Mouse (Mus musculus) intestine, postnatal 0 days (tissue): ENCODE results near the gene Inppl1. TPM values are rescaled to one million over a fixed set of nuclear protein-coding genes. Genes with fewer than 3 reads are reported as not detected.

Experiments used
- ATAC-seq: fragments of 200-750 bp; cut with Nextera tagmentation; 2 replicates; pipeline ENCODE4 v1.8.0; 2017; ENCODE audit warnings: mild to moderate bottlenecking, moderate TSS enrichment, moderate library complexity
- H3K27ac ChIP-seq: fragments of 300-500 bp; sonication (generic); 2 replicates; pipeline ENCODE4 v1.5.1; 2014; ENCODE audit warnings: mild to moderate bottlenecking, low read depth, low read length, moderate library complexity
- H3K27me3 ChIP-seq: fragments of 300-500 bp; sonication (generic); replicated peaks from 2 replicates; pipeline ENCODE4 v1.6.1; 2014; ENCODE audit warnings: low read length, mixed read lengths; ENCODE audit not compliant: control insufficient read depth, insufficient read depth
- H3K36me3 ChIP-seq: fragments of 300-500 bp; sonication (generic); 2 replicates; pipeline ENCODE4 v1.6.1; 2014; ENCODE audit warnings: mild to moderate bottlenecking, moderate library complexity; ENCODE audit not compliant: control insufficient read depth, insufficient read depth
- H3K4me1 ChIP-seq: fragments of 300-500 bp; sonication (generic); replicated peaks from 2 replicates; pipeline ENCODE4 v1.6.1; 2014; ENCODE audit warnings: antibody characterized with exemption, low read length, mixed read lengths; ENCODE audit not compliant: control insufficient read depth, insufficient read depth
- H3K4me2 ChIP-seq: fragments of 300-500 bp; sonication (generic); replicated peaks from 2 replicates; pipeline ENCODE4 v1.6.1; 2014; ENCODE audit warnings: low read depth, mild to moderate bottlenecking, moderate library complexity
- H3K4me3 ChIP-seq: fragments of 300-500 bp; sonication (generic); 2 replicates; pipeline ENCODE4 v1.5.1; 2014; ENCODE audit warnings: low read depth, low read length
- H3K9ac ChIP-seq: fragments of 300-500 bp; sonication (generic); 2 replicates; pipeline ENCODE4 v1.6.1; 2014; ENCODE audit warnings: mild to moderate bottlenecking, low read depth, low read length
- H3K9me3 ChIP-seq: fragments of 300-500 bp; sonication (generic); 2 replicates; pipeline ENCODE4 v1.6.1; 2016; ENCODE audit warnings: mixed run types; ENCODE audit not compliant: control insufficient read depth
- CTCF ChIP-seq: sonication (generic); IDR thresholded peaks from 2 replicates; pipeline ENCODE4 v1.5.1; 2016; ENCODE audit warnings: low read depth, mild to moderate bottlenecking, control low read depth, antibody characterized with exemption, moderate library complexity
- WGBS: fragments of 180-500 bp; shearing (Covaris S2); extraction: QIAGEN DNeasy Blood & Tissue Kit; methylation state at CpG from one replicate; pipeline ENCODE4 v1.1.7; 2014; 5-methylcytosine and 5-hydroxymethylcytosine counted together
- polyA plus RNA-seq: library from polyadenylated mRNA; unstranded; fragments of >200 nt; fragmentation: Nextera tagmentation; extraction: Ambion mirVana; gene quantifications from 2 replicates; pipeline ENCODE4 v1.2.1, GENCODE M21; 2015

Gene Inppl1
- polyA plus RNA-seq, 1 experiment from 2014 or later = 25.8 TPM

DNA sequence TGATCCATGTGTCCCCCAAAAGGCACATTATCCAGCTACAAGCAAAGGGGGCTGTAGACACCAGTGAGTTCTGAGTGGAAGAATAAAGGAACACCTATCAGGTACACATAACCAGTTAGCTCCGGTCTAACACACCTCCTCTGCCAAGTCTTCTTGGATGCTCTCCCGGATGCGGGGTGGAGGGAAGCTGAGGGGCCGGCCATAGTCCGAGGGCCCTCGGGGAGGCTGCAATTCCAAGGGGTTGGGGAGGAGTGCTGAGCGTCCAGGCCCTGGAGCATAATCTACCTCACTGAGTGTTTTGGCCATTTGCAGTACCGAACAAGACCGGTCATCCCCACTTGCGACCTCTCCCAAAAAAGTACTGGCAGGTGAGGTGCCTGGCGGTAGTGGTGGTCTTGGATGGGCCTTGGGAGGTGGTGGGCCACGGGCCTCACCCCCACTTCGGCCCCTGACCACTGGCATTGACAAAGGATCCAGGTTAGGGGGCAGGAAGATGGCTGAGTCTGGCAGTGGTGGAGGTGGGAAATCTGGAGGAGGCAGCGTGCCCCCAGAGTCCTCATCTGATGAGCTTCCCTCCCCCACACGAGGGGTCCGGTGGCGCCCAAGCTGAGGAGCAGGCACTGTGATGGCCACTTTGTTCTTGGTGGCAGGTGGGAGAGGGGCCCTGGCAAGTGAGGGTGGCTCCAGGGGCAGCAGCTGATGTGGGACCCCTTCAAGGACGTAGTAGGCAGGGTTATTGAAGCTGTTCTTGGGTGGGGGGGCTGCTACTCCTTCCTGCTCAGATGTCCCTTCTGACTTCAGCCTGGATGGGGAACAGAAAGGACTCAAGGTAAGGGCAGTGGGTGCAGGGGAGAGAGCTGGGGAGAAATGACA is 14.0 kb downstream of the Inppl1 start:
- Histone ChIP-seq H3K36me3 (peaks cover 50% of the 10 kb centered on the region), H3K27ac (no peak overlapping the region)

DNA sequence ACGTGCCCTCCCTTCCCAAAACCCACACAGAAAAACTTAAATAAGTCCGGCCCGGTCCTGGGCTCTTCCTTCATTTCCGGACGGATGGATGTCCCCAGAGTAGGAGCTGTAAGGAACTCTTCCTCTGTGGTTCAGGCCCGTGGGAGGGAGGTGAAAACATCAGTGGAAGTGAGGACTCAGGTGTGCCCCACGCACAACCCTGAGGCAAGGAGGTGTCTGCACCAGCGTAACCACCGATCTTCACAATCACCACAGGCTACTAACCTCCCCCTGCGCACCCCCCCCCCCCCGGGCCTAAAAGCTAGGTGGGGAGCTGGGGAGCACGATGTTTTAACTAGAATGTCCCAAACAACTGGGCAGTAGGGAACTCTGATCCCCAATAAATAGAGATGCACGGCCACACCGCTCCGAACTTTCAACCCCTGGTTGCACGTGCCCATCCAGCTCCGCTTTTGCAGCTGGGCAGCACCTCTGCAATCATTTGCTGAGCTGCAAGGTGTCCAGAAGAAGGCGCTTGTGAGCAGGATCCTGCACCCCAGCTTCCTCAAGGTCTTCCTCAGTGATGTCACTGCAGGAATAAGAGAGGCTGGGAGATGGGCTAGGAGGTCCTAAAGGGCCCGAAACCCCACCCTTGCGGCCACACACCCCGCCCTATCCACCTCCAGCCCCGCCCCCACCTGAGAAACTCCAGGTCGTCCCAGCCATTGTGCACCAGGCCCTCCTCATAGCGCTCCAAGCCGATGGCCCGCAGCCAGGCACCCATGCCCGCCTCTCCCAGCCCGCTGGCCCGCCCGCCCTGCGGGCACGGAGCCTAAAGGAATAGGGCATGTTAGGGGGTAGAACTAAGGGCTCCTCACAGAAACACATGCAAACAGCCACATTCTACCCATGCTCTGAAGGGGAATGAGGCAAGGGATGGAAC is 14.9 kb downstream of the Inppl1 start:
- Histone ChIP-seq H3K4me2 (no peak overlapping the region), H3K4me1 (peaks cover 14% of the 10 kb centered on the region; the same call in 1 of the 2 replicates)
- ATAC-seq = peak; percentile 24

More for the DNA sequence above, 14.0 kb downstream of the Inppl1 start:
- no peak overlapping the region for H3K4me2 ChIP-seq
- no peak overlapping the region for H3K9ac ChIP-seq
- 88% methylated on average over 17 of the region's 18 CpGs for WGBS
- no peak for ATAC-seq
- no peak for TF ChIP-seq CTCF
- H3K27me3 ChIP-seq = peaks cover 28% of the 10 kb centered on the region
- H3K4me3 ChIP-seq = no peak overlapping the region
- no peaks in the 10 kb centered on the region for H3K9me3 ChIP-seq
- H3K4me1 ChIP-seq = peaks cover 14% of the 10 kb centered on the region; the same call in 1 of the 2 replicates

DNA sequence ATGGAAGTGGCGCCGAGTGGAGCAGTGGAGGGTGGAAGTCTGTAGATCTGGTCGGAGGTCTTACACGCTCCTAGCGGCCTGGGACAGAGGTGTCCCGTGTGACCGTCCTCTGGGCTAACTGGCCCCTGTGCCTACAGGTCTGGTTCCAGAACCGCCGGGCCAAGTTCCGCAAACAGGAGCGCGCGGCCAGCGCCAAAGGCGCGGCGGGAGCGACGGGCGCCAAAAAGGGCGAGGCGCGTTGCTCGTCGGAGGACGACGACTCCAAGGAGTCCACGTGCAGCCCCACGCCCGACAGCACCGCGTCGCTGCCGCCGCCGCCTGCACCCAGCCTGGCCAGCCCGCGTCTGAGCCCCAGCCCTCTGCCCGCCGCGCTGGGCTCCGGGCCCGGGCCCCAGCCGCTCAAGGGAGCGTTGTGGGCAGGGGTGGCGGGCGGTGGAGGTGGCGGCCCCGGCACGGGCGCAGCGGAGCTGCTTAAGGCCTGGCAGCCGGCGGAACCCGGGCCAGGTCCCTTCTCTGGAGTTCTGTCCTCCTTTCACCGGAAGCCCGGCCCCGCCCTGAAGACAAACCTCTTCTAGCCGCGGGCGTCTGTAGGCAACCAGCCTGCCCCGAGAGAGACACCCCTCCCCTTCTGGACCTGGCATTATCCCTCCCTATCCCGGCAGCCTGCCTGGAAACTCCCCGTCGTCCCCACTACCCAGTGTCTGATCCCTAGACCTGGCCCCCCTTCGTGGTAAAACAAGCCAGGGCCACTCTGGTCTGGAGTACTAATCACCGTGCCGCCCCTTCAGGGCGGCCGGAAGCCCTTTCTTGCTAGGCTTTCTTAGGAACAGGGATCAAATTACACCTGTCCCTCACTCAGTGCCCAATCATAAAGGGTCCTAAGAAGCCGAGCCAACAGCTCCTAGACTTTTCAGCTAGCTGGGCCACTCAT is 16.2 kb downstream of the Inppl1 start:
- Histone ChIP-seq H3K36me3 (peaks cover 29% of the 10 kb centered on the region), H3K4me3 (peak overlapping the region; percentile 41), H3K9ac (peak overlapping the region; percentile 37), H3K27me3 (peaks cover 50% of the 10 kb centered on the region), H3K4me1 (peaks cover 20% of the 10 kb centered on the region; the same call in 1 of the 2 replicates), H3K27ac (no peak overlapping the region), H3K9me3 (no peaks in the 10 kb centered on the region), H3K4me2 (peak overlapping the region; percentile 78)
- WGBS = 1% methylated on average over 62 of the region's 71 CpGs
- ATAC-seq = peak; percentile 36
- TF ChIP-seq CTCF = 0 out of 2 replicates have a peak, but pooled peaks have one; percentile 1

More for the DNA sequence above, 14.9 kb downstream of the Inppl1 start:
- H3K27me3 ChIP-seq = peaks cover 37% of the 10 kb centered on the region
- WGBS = 51% methylated on average over 32 of the region's 32 CpGs
- TF ChIP-seq CTCF = peak; percentile 71
- no peaks in the 10 kb centered on the region for H3K9me3 ChIP-seq
- no peak overlapping the region for H3K4me3 ChIP-seq
- no peak overlapping the region for H3K27ac ChIP-seq
- no peak overlapping the region for H3K9ac ChIP-seq
- peaks cover 41% of the 10 kb centered on the region for H3K36me3 ChIP-seq

DNA sequence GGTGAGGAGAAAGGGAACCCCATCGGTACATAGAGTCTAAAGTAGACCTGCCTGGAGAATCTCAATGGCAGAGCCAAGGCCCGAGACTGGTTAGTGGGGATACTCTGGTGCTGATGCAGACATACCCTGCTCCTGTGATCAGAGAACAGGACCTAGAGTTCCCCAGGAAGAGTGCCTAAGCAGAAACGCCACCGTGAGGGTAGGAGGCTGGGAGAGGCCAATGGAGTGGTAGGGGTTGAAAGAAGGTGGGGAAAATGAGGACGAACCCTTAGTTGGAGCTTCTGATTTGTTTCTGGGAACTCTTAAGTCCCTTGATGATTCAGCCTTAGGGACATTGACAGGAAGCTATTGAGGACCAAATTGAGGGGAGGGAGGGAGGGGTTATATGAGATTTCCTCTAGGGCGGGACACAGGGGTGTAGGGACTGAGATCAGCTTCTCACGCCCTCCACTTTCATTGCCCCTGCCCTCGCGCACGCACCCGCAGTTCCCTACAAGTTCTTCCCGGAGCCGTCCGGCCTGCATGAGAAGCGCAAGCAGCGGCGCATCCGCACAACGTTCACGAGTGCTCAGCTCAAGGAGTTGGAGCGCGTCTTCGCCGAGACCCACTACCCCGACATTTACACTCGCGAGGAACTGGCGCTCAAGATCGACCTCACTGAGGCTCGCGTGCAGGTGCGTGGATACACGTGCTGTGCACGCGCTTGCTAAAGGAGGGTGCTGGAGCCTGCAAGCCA is 17.6 kb downstream of the Inppl1 start:
- no peak for ATAC-seq
- peaks cover 55% of the 10 kb centered on the region for H3K27me3 ChIP-seq
- H3K4me1 ChIP-seq = peaks cover 20% of the 10 kb centered on the region; the same call in 1 of the 2 replicates
- H3K4me3 ChIP-seq = peak overlapping the region; percentile 41
- 7% methylated on average over 35 of the region's 35 CpGs for WGBS
- H3K9ac ChIP-seq = no peak overlapping the region
- H3K36me3 ChIP-seq = peaks cover 15% of the 10 kb centered on the region
- TF ChIP-seq CTCF = no peak
- no peaks in the 10 kb centered on the region for H3K9me3 ChIP-seq
- peak overlapping the region; percentile 78 for H3K4me2 ChIP-seq
- no peak overlapping the region for H3K27ac ChIP-seq

DNA sequence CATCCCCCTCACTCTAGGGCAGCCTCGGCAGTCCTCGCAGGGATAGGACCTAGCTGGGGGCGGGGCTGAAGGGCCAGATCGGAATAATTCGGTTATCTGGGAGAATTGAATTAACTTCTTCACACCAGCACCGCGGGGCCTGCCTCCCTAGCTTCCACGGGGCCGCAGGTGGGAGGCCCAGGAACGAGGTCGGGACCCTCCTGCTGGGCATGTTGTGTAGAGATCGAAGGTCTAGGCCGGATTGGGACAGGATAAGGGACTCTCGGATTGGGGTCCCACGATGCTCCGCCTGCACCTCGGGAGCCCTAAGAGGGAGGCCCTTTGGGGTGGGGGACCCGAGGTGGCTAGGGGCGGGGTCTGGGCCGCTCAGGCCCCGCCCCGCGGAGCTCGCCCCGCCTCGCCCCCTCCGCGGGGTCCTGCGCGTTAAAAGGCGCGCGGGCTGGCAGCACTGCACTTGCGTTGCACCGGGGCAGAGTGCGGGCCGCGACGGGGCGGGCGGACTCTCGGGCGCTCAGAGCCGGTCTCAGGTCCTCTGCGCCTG is 20.1 kb downstream of the Inppl1 start, which contains the start of gene Phox2a:
Gene Phox2a (plus strand): TSS at position 453 of the 541 bp plus-strand sequence.
- Histone ChIP-seq H3K4me3 (peak within 1 kb of the TSS; percentile 31), H3K27me3 (peaks cover 55% of the 10 kb centered on the region), H3K36me3 (no peaks in the 10 kb centered on the region), H3K27ac (no peak within 1 kb of the TSS), H3K4me2 (peak within 1 kb of the TSS; percentile 56), H3K4me1 (peaks cover 20% of the 10 kb centered on the region; the same call in 1 of the 2 replicates), H3K9ac (peak within 1 kb of the TSS; percentile 17; the same call in 1 of the 2 replicates), H3K9me3 (no peaks in the 10 kb centered on the region)
- TF ChIP-seq CTCF = no peak
- ATAC-seq = 0 out of 2 replicates have a peak, but pooled peaks have one; percentile 5
- WGBS = 2% methylated on average over 45 of the region's 45 CpGs
